Mouse (Mus musculus) forebrain, postnatal 0 days (tissue): ENCODE measurements around the gene Prss42. TPM values are rescaled to one million over a fixed set of nuclear protein-coding genes. Genes with fewer than 3 reads are reported as not detected.

Source experiments
- ATAC-seq: fragments of 200-750 bp; cut with Nextera tagmentation; 2 replicates; pipeline ENCODE4 v1.8.0; 2017; ENCODE audit warnings: mild to moderate bottlenecking, moderate library complexity
- DNase-seq: peaks from one replicate; pipeline ENCODE4 v3.0.0-alpha.2; 2015
- H3K27ac ChIP-seq: fragments of 300-500 bp; sonication (generic); 2 replicates; pipeline ENCODE4 v1.5.1; 2014; ENCODE audit warnings: low read depth, mild to moderate bottlenecking, antibody characterized with exemption, low read length, moderate library complexity, mixed read lengths
- H3K27me3 ChIP-seq: fragments of 300-500 bp; sonication (generic); 2 replicates; pipeline ENCODE4 v1.6.1; 2014; ENCODE audit warnings: mild to moderate bottlenecking, low read length, mixed read lengths; ENCODE audit not compliant: insufficient read depth
- H3K36me3 ChIP-seq: fragments of 300-500 bp; sonication (generic); 2 replicates; pipeline ENCODE4 v1.6.1; 2014; ENCODE audit warnings: mild to moderate bottlenecking, moderate library complexity; ENCODE audit not compliant: insufficient read depth
- H3K4me1 ChIP-seq: fragments of 300-500 bp; sonication (generic); 2 replicates; pipeline ENCODE4 v1.6.1; 2014; ENCODE audit warnings: antibody characterized with exemption; ENCODE audit not compliant: insufficient read depth
- H3K4me2 ChIP-seq: fragments of 300-500 bp; sonication (generic); 2 replicates; pipeline ENCODE4 v1.6.1; 2014; ENCODE audit warnings: low read depth, mild to moderate bottlenecking, moderate library complexity
- H3K4me3 ChIP-seq: fragments of 300-500 bp; sonication (generic); 2 replicates; pipeline ENCODE4 v1.5.1; 2014; ENCODE audit warnings: low read depth, low read length, mixed read lengths
- H3K9ac ChIP-seq: fragments of 300-500 bp; sonication (generic); 2 replicates; pipeline ENCODE4 v1.6.1; 2014; ENCODE audit warnings: mild to moderate bottlenecking
- H3K9me3 ChIP-seq: fragments of 300-500 bp; sonication (generic); 2 replicates; pipeline ENCODE4 v1.6.1; 2016; ENCODE audit warnings: low read length
- CTCF ChIP-seq: sonication (generic); IDR thresholded peaks from 2 replicates; pipeline ENCODE4 v1.5.1; 2016; ENCODE audit warnings: antibody characterized with exemption, control low read depth, low read depth
- WGBS: fragments of 180-500 bp; shearing (Covaris S2); extraction: QIAGEN DNeasy Blood & Tissue Kit; methylation state at CpG from one replicate; pipeline ENCODE4 v1.1.7; 2014; 5-methylcytosine and 5-hydroxymethylcytosine counted together
- polyA plus RNA-seq: library from polyadenylated mRNA; unstranded; fragments of >200 nt; fragmentation: Nextera tagmentation; extraction: Ambion mirVana; gene quantifications from 2 replicates; pipeline ENCODE4 v1.2.1, GENCODE M21; 2015
- total RNA-seq: library from RNA; depleted of rRNA; stranded (reverse); fragments of >200 nt; gene quantifications from 2 replicates; pipeline ENCODE4 v1.2.3, GENCODE M21; 2014

The Prss42 gene
- total and polyA plus RNA-seq, 2 experiments from 2014 or later, result not detected

- no peak for DNase-seq
- Histone ChIP-seq H3K9me3 (no peaks in the 10 kb centered on the region), H3K36me3 (no peaks in the 10 kb centered on the region), H3K4me2 (no peak overlapping the region), H3K27me3 (no peaks in the 10 kb centered on the region; the same call in 1 of the 2 replicates), H3K9ac (no peak overlapping the region), H3K4me3 (no peak overlapping the region), H3K4me1 (no peaks in the 10 kb centered on the region), H3K27ac (no peak overlapping the region)
- TF ChIP-seq CTCF, result no peak
- ATAC-seq, result no peak
- WGBS, result 80% methylated on average over 10 of the region's 10 CpGs
Measured at GRCm38 (mm10) chr9:110775269-110776022, 22.5 kb upstream of the Prss42 start.

- 63% methylated on average over 1 of the region's 1 CpGs for WGBS
- no peak for DNase-seq
- Histone ChIP-seq H3K27ac (no peak overlapping the region), H3K4me1 (no peaks in the 10 kb centered on the region), H3K4me2 (no peak overlapping the region), H3K9me3 (no peaks in the 10 kb centered on the region), H3K9ac (no peak overlapping the region), H3K4me3 (no peak overlapping the region), H3K36me3 (no peaks in the 10 kb centered on the region), H3K27me3 (no peaks in the 10 kb centered on the region; the same call in 1 of the 2 replicates)
- TF ChIP-seq CTCF, result no peak
- ATAC-seq, result no peak
Measured at GRCm38 (mm10) chr9:110778100-110778499, 19.9 kb upstream of the Prss42 start.

- no peak for DNase-seq
- H3K4me3 ChIP-seq, result no peak overlapping the region
- H3K27me3 ChIP-seq, result no peaks in the 10 kb centered on the region; the same call in 1 of the 2 replicates
- no peak overlapping the region for H3K4me2 ChIP-seq
- WGBS, result 84% methylated on average over 7 of the region's 7 CpGs
- no peaks in the 10 kb centered on the region for H3K36me3 ChIP-seq
- TF ChIP-seq CTCF, result no peak
- no peaks in the 10 kb centered on the region for H3K9me3 ChIP-seq
- no peak for ATAC-seq
- no peak overlapping the region for H3K9ac ChIP-seq
- no peaks in the 10 kb centered on the region for H3K4me1 ChIP-seq
- no peak overlapping the region for H3K27ac ChIP-seq
Measured at GRCm38 (mm10) chr9:110778559-110778958, 19.4 kb upstream of the Prss42 start.

- WGBS, result 58% methylated on average over 5 of the region's 5 CpGs
- Histone ChIP-seq H3K4me2 (no peak overlapping the region), H3K27ac (no peak overlapping the region), H3K4me1 (no peaks in the 10 kb centered on the region), H3K27me3 (no peaks in the 10 kb centered on the region; the same call in 1 of the 2 replicates), H3K9ac (no peak overlapping the region), H3K36me3 (no peaks in the 10 kb centered on the region), H3K4me3 (no peak overlapping the region), H3K9me3 (no peaks in the 10 kb centered on the region)
- DNase-seq, result no peak
- TF ChIP-seq CTCF, result peak; percentile 31; the same call in 1 of the 2 replicates
- ATAC-seq, result no peak
Measured at GRCm38 (mm10) chr9:110779242-110779913, 18.6 kb upstream of the Prss42 start.

- ATAC-seq (peak; percentile 97), DNase-seq (peak; percentile 95)
- WGBS, result 2% methylated on average over 43 of the region's 43 CpGs
Measured at GRCm38 (mm10) chr9:110781256-110781721, 16.7 kb upstream of the Prss42 start.

GRCm38 (mm10) chr9:110781731-110782130, 16.2 kb upstream of the Prss42 start:
- DNase-seq (no peak), ATAC-seq (peak; percentile 42)
- peak overlapping the region; percentile 68 for H3K27ac ChIP-seq
- H3K27me3 ChIP-seq, result no peaks in the 10 kb centered on the region; the same call in 1 of the 2 replicates
- H3K9me3 ChIP-seq, result no peaks in the 10 kb centered on the region
- peak overlapping the region; percentile 86 for H3K4me2 ChIP-seq
- WGBS, result 2% methylated on average over 23 of the region's 23 CpGs
- peak overlapping the region; percentile 71 for H3K9ac ChIP-seq
- no peak for TF ChIP-seq CTCF
- no peaks in the 10 kb centered on the region for H3K4me1 ChIP-seq
- H3K36me3 ChIP-seq, result no peaks in the 10 kb centered on the region
- peak overlapping the region; percentile 48 for H3K4me3 ChIP-seq

More at GRCm38 (mm10) chr9:110781256-110781721, 16.7 kb upstream of the Prss42 start:
- Histone ChIP-seq H3K9ac (peak overlapping the region; percentile 71), H3K4me3 (peak overlapping the region; percentile 48), H3K4me2 (peak overlapping the region; percentile 86), H3K27me3 (no peaks in the 10 kb centered on the region; the same call in 1 of the 2 replicates), H3K4me1 (no peaks in the 10 kb centered on the region), H3K36me3 (no peaks in the 10 kb centered on the region), H3K9me3 (no peaks in the 10 kb centered on the region), H3K27ac (peak overlapping the region; percentile 68)
- peak; percentile 93 for TF ChIP-seq CTCF

GRCm38 (mm10) chr9:110783611-110784010, 14.4 kb upstream of the Prss42 start:
- TF ChIP-seq CTCF, result no peak
- ATAC-seq (no peak), DNase-seq (no peak)
- Histone ChIP-seq H3K27ac (no peak overlapping the region), H3K9me3 (no peaks in the 10 kb centered on the region), H3K27me3 (no peaks in the 10 kb centered on the region; the same call in 1 of the 2 replicates), H3K4me2 (no peak overlapping the region), H3K36me3 (no peaks in the 10 kb centered on the region), H3K4me1 (no peaks in the 10 kb centered on the region), H3K9ac (no peak overlapping the region), H3K4me3 (no peak overlapping the region)
- 62% methylated on average over 1 of the region's 1 CpGs for WGBS
